Mouse (Mus musculus) midbrain, postnatal 0 days (tissue): ENCODE data around the gene Anapc2. TPM values are rescaled to one million over a fixed set of nuclear protein-coding genes. Genes with fewer than 3 reads are reported as not detected.

ENCODE experiments used
- ATAC-seq: fragments of 200-750 bp; cut with Nextera tagmentation; 2 replicates; pipeline ENCODE4 v1.8.0; 2017; ENCODE audit warnings: moderate number of reproducible peaks, mild to moderate bottlenecking, moderate TSS enrichment, moderate library complexity; ENCODE audit not compliant: low FRiP score
- DNase-seq: peaks from one replicate; pipeline ENCODE4 v3.0.0-alpha.2; 2015; ENCODE audit warnings: low spot score
- H3K27ac ChIP-seq: fragments of 300-500 bp; sonication (generic); 2 replicates; pipeline ENCODE4 v1.5.1; 2014; ENCODE audit warnings: low read depth, mild to moderate bottlenecking, low read length, mixed read lengths
- H3K27me3 ChIP-seq: fragments of 300-500 bp; sonication (generic); 2 replicates; pipeline ENCODE4 v1.6.1; 2014; ENCODE audit warnings: low read length, control low read depth, mixed read lengths; ENCODE audit not compliant: insufficient read depth
- H3K36me3 ChIP-seq: fragments of 300-500 bp; sonication (generic); 2 replicates; pipeline ENCODE4 v1.6.1; 2014; ENCODE audit warnings: low read length, control low read depth, mixed read lengths; ENCODE audit not compliant: insufficient read depth
- H3K4me1 ChIP-seq: fragments of 300-500 bp; sonication (generic); 2 replicates; pipeline ENCODE4 v1.6.1; 2014; ENCODE audit warnings: mild to moderate bottlenecking, control low read depth, antibody characterized with exemption, low read length, mixed read lengths; ENCODE audit not compliant: insufficient read depth
- H3K4me2 ChIP-seq: fragments of 300-500 bp; sonication (generic); 2 replicates; pipeline ENCODE4 v1.6.1; 2014; ENCODE audit warnings: low read depth, mild to moderate bottlenecking, low read length, mixed read lengths; ENCODE audit not compliant: poor library complexity, severe bottlenecking
- H3K4me3 ChIP-seq: fragments of 300-500 bp; sonication (generic); 2 replicates; pipeline ENCODE4 v1.5.1; 2014; ENCODE audit warnings: low read depth, mild to moderate bottlenecking, low read length, moderate library complexity
- H3K9ac ChIP-seq: fragments of 300-500 bp; sonication (generic); replicated peaks from 2 replicates; pipeline ENCODE4 v1.6.1; 2014; ENCODE audit warnings: mild to moderate bottlenecking, low read length, moderate library complexity, mixed read lengths; ENCODE audit not compliant: poor library complexity, severe bottlenecking
- H3K9me3 ChIP-seq: fragments of 300-500 bp; sonication (generic); 2 replicates; pipeline ENCODE4 v1.6.1; 2016; ENCODE audit warnings: low read length, control low read depth
- CTCF ChIP-seq: IDR thresholded peaks from 2 replicates; pipeline ENCODE4 v1.5.1; 2016; ENCODE audit warnings: antibody characterized with exemption, mild to moderate bottlenecking
- WGBS: fragments of 180-500 bp; shearing (Covaris S2); extraction: QIAGEN DNeasy Blood & Tissue Kit; methylation state at CpG from one replicate; pipeline ENCODE4 v1.1.7; 2014; 5-methylcytosine and 5-hydroxymethylcytosine counted together
- polyA plus RNA-seq: library from polyadenylated mRNA; unstranded; fragments of >200 nt; fragmentation: Nextera tagmentation; extraction: Ambion mirVana; gene quantifications from 2 replicates; pipeline ENCODE4 v1.2.1, GENCODE M21; 2015
- total RNA-seq: library from RNA; depleted of rRNA; stranded (reverse); fragments of >200 nt; gene quantifications from 2 replicates; pipeline ENCODE4 v1.2.3, GENCODE M21; 2014

Gene Anapc2
- total and polyA plus RNA-seq, 2 experiments from 2014 or later, result 35.0 to 103 TPM

DNA sequence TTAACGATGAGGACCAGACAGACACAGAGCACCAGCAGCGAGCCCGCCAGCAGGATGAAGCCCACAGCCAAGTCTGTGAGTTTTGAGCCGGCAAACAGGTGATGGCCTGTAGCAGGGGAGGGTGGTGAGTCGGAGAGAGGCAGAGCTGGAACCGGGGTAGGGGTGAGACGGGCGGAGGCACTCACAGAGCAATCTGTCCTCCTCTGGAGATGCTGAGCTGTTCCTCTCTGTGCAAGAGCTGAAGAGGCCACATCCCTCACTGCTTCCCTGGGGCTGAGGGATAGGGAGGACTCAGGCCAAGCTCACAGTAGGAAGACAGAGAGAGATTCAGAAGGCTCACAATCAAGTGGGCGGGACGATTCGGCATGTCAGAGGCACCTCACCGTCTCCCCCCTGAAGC is 41.2 kb upstream of the Anapc2 start:
- H3K27ac ChIP-seq, result no peak overlapping the region
- no peaks in the 10 kb centered on the region; the same call in 1 of the 2 replicates for H3K4me1 ChIP-seq
- H3K9me3 ChIP-seq, result no peaks in the 10 kb centered on the region
- no peak for DNase-seq
- TF ChIP-seq CTCF, result no peak
- no peak for ATAC-seq
- H3K4me3 ChIP-seq, result no peak overlapping the region
- WGBS, result 50% methylated on average over 12 of the region's 12 CpGs
- no peak overlapping the region for H3K9ac ChIP-seq
- H3K27me3 ChIP-seq, result no peaks in the 10 kb centered on the region; the same call in 1 of the 2 replicates
- no peaks in the 10 kb centered on the region for H3K36me3 ChIP-seq
- no peak overlapping the region for H3K4me2 ChIP-seq

- no peak overlapping the region for H3K4me2 ChIP-seq
- WGBS, result 78% methylated on average over 4 of the region's 4 CpGs
- no peak for ATAC-seq
- H3K9ac ChIP-seq, result no peak overlapping the region
- TF ChIP-seq CTCF, result no peak
- no peaks in the 10 kb centered on the region for H3K36me3 ChIP-seq
- H3K27ac ChIP-seq, result no peak overlapping the region
- DNase-seq, result no peak
- H3K9me3 ChIP-seq, result no peaks in the 10 kb centered on the region
- no peaks in the 10 kb centered on the region; the same call in 1 of the 2 replicates for H3K27me3 ChIP-seq
- H3K4me1 ChIP-seq, result no peaks in the 10 kb centered on the region; the same call in 1 of the 2 replicates
- no peak overlapping the region for H3K4me3 ChIP-seq
These were observed 38.9 kb upstream of the Anapc2 start for GRCm38 (mm10) chr2:25233421-25233820.

DNA sequence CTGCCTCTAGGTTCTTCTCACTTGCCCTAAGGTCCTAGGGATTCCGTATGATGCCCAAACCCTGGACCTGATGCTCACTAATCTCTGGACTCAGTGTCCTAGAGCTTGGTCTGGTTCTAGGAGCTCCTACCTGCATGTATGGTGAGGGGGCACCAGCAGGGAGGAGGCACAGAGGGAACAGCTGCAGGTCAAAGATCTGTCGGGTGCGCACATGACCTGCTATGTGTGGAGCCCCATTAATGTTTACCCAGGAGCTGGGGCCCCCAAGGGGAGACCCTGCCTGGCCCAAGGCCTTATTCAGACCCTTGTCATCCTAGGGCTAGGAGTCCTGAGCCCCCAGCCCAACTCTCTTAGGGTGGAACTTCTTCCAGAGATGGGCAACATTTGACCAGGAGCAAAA is 38.2 kb upstream of the Anapc2 start, which contains the start of gene Slc34a3:
Gene Slc34a3 (minus strand): TSS at position 315 of the 400 bp plus-strand sequence.
- H3K27ac ChIP-seq, result no peak within 1 kb of the TSS
- H3K9ac ChIP-seq, result no peak within 1 kb of the TSS
- DNase-seq, result no peak
- no peaks in the 10 kb centered on the region for H3K36me3 ChIP-seq
- H3K4me2 ChIP-seq, result no peak within 1 kb of the TSS
- no peaks in the 10 kb centered on the region; the same call in 1 of the 2 replicates for H3K4me1 ChIP-seq
- no peak within 1 kb of the TSS for H3K4me3 ChIP-seq
- no peaks in the 10 kb centered on the region for H3K9me3 ChIP-seq
- ATAC-seq, result no peak
- no peaks in the 10 kb centered on the region; the same call in 1 of the 2 replicates for H3K27me3 ChIP-seq
- no peak for TF ChIP-seq CTCF
- 87% methylated on average over 3 of the region's 3 CpGs for WGBS

GRCm38 (mm10) chr2:25234551-25235220 is 37.6 kb upstream of the Anapc2 start:
- ATAC-seq, result no peak
- no peaks in the 10 kb centered on the region for H3K9me3 ChIP-seq
- H3K27me3 ChIP-seq, result no peaks in the 10 kb centered on the region; the same call in 1 of the 2 replicates
- no peak overlapping the region for H3K9ac ChIP-seq
- no peak for DNase-seq
- TF ChIP-seq CTCF, result no peak
- no peak overlapping the region for H3K4me2 ChIP-seq
- WGBS, result 74% methylated on average over 5 of the region's 5 CpGs
- no peak overlapping the region for H3K4me3 ChIP-seq
- H3K4me1 ChIP-seq, result no peaks in the 10 kb centered on the region
- H3K27ac ChIP-seq, result no peak overlapping the region
- H3K36me3 ChIP-seq, result no peaks in the 10 kb centered on the region

DNA sequence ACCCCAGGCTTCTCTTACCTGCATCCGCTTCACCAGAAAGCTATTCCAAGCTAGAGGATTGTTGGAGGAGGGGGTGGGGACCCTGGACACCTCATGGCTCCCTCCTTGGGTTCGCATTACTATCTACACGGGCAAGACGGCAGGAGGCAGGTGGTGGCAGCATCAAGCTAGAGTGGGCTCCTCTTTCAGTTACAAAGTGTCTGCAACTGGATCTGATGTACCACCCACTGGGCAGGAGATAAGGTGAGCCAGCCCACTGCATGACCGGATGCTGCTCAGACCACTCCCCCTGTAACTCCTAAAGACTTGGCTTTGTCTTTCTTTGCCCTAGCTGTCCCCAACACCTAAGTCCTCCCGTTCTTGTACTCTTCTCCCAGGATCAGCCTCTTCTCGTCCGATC is 35.7 kb upstream of the Anapc2 start, which contains the start of gene Rnf224:
Gene Rnf224 (minus strand): TSS at position 174 of the 400 bp plus-strand sequence.
- H3K9me3 ChIP-seq, result no peaks in the 10 kb centered on the region
- H3K4me2 ChIP-seq, result no peak within 1 kb of the TSS
- H3K27ac ChIP-seq, result no peak within 1 kb of the TSS
- 38% methylated on average over 8 of the region's 8 CpGs for whole genome bisulfite sequencing
- ATAC-seq, result no peak
- H3K27me3 ChIP-seq, result no peaks in the 10 kb centered on the region; the same call in 1 of the 2 replicates
- DNase-seq, result no peak
- H3K4me1 ChIP-seq, result peaks cover 4% of the 10 kb centered on the region; the same call in 1 of the 2 replicates
- H3K36me3 ChIP-seq, result no peaks in the 10 kb centered on the region
- no peak for TF ChIP-seq CTCF
- H3K9ac ChIP-seq, result no peak within 1 kb of the TSS
- H3K4me3 ChIP-seq, result no peak within 1 kb of the TSS

DNA sequence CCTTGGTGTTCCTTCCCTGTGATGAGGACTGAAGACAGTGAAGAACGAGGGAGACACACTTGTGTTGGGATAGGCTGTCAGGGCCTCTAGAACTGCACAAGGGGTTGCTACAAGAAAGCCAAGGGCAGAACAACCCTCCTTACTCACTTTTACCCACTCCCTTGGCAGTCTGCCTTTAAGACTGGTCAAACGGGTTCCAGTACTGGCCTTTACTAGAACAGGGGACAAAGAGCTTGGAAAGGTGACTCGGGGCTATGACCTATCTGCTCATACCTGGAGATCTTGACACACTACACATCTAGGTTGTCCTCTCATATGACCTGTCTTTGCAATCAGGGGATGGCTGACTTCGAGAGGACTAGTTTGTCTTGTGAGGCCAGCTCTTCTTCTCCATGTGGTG is 34.8 kb upstream of the Anapc2 start:
- WGBS, result 68% methylated on average over 4 of the region's 4 CpGs
- ATAC-seq, result no peak
- H3K27ac ChIP-seq, result no peak overlapping the region
- H3K36me3 ChIP-seq, result no peaks in the 10 kb centered on the region
- H3K4me2 ChIP-seq, result no peak overlapping the region
- TF ChIP-seq CTCF, result no peak
- peaks cover 5% of the 10 kb centered on the region; the same call in 1 of the 2 replicates for H3K4me1 ChIP-seq
- no peaks in the 10 kb centered on the region; the same call in 1 of the 2 replicates for H3K27me3 ChIP-seq
- H3K9me3 ChIP-seq, result no peaks in the 10 kb centered on the region
- H3K9ac ChIP-seq, result no peak overlapping the region
- H3K4me3 ChIP-seq, result no peak overlapping the region
- no peak for DNase-seq
